Mouse (Mus musculus): Measurements from ENCODE around the gene B230217C12Rik. TPM values are rescaled to one million over a fixed set of nuclear protein-coding genes. Genes with fewer than 3 reads are reported as not detected.

Gene B230217C12Rik
- polyA plus RNA-seq, 1 experiment from 2014 or later = 12.3 TPM

GRCm38 (mm10) chr11:97811569-97812362 lies 28.8 kb upstream of the B230217C12Rik start:
- peak overlapping the region; percentile 90 for H3K27ac ChIP-seq
- no peaks in the 10 kb centered on the region for H3K27me3 ChIP-seq (ENCODE audit: insufficient read depth, poor library complexity, severe bottlenecking)
- no peaks in the 10 kb centered on the region for H3K9me3 ChIP-seq
- H3K4me3 ChIP-seq = peak overlapping the region; percentile 27
- WGBS = 29% methylated on average over 12 of the region's 13 CpGs
- peaks cover 55% of the 10 kb centered on the region for H3K36me3 ChIP-seq
- peaks cover 97% of the 10 kb centered on the region for H3K4me1 ChIP-seq (replicated peaks)
- DNase-seq (ENCODE audit: low spot score) = no peak

GRCm38 (mm10) chr11:97812491-97812921 lies 28.1 kb upstream of the B230217C12Rik start:
- Histone ChIP-seq H3K36me3 (peaks cover 47% of the 10 kb centered on the region), H3K9me3 (no peaks in the 10 kb centered on the region), H3K4me1 (replicated peaks) (peaks cover 99% of the 10 kb centered on the region), H3K4me3 (peak overlapping the region; percentile 27), H3K27me3 (ENCODE audit: insufficient read depth, poor library complexity, severe bottlenecking) (no peaks in the 10 kb centered on the region), H3K27ac (peak overlapping the region; percentile 90)
- DNase-seq (ENCODE audit: low spot score) = peak; percentile 68
- 23% methylated on average over 3 of the region's 3 CpGs for WGBS

GRCm38 (mm10) chr11:97813085-97813484 lies 27.5 kb upstream of the B230217C12Rik start:
- H3K27me3 ChIP-seq (ENCODE audit: insufficient read depth, poor library complexity, severe bottlenecking) = no peaks in the 10 kb centered on the region
- H3K4me1 ChIP-seq (replicated peaks) = peaks cover 99% of the 10 kb centered on the region
- H3K36me3 ChIP-seq = peaks cover 45% of the 10 kb centered on the region
- no peaks in the 10 kb centered on the region for H3K9me3 ChIP-seq
- peak overlapping the region; percentile 27 for H3K4me3 ChIP-seq
- WGBS = 60% methylated on average over 7 of the region's 7 CpGs
- peak overlapping the region; percentile 90 for H3K27ac ChIP-seq
- DNase-seq (ENCODE audit: low spot score) = no peak

GRCm38 (mm10) chr11:97813746-97814515 lies 26.6 kb upstream of the B230217C12Rik start:
- Histone ChIP-seq H3K4me3 (no peak overlapping the region), H3K4me1 (replicated peaks) (peaks cover 99% of the 10 kb centered on the region), H3K27me3 (ENCODE audit: insufficient read depth, poor library complexity, severe bottlenecking) (no peaks in the 10 kb centered on the region), H3K9me3 (no peaks in the 10 kb centered on the region), H3K36me3 (peaks cover 38% of the 10 kb centered on the region), H3K27ac (peak overlapping the region; percentile 90)
- 86% methylated on average over 17 of the region's 17 CpGs for WGBS
- no peak for DNase-seq (ENCODE audit: low spot score)

GRCm38 (mm10) chr11:97815736-97816135 lies 24.8 kb upstream of the B230217C12Rik start:
- Histone ChIP-seq H3K27ac (peak overlapping the region; percentile 60), H3K27me3 (ENCODE audit: insufficient read depth, poor library complexity, severe bottlenecking) (no peaks in the 10 kb centered on the region), H3K4me1 (replicated peaks) (peaks cover 95% of the 10 kb centered on the region), H3K36me3 (peaks cover 35% of the 10 kb centered on the region), H3K4me3 (no peak overlapping the region), H3K9me3 (no peaks in the 10 kb centered on the region)
- no peak for DNase-seq (ENCODE audit: low spot score)
- WGBS = 70% methylated on average over 11 of the region's 11 CpGs

- WGBS = 80% methylated on average over 5 of the region's 5 CpGs
- H3K36me3 ChIP-seq = peaks cover 38% of the 10 kb centered on the region
Measured at GRCm38 (mm10) chr11:97816176-97816575, 24.4 kb upstream of the B230217C12Rik start.

GRCm38 (mm10) chr11:97816916-97817315 lies 23.7 kb upstream of the B230217C12Rik start:
- no peaks in the 10 kb centered on the region for H3K9me3 ChIP-seq
- 50% methylated on average over 9 of the region's 9 CpGs for WGBS
- H3K4me3 ChIP-seq = no peak overlapping the region
- no peaks in the 10 kb centered on the region for H3K27me3 ChIP-seq (ENCODE audit: insufficient read depth, poor library complexity, severe bottlenecking)
- peaks cover 43% of the 10 kb centered on the region for H3K36me3 ChIP-seq
- no peak for DNase-seq (ENCODE audit: low spot score)
- peaks cover 92% of the 10 kb centered on the region for H3K4me1 ChIP-seq (replicated peaks)
- peak overlapping the region; percentile 91 for H3K27ac ChIP-seq

More at GRCm38 (mm10) chr11:97816176-97816575, 24.4 kb upstream of the B230217C12Rik start:
- Histone ChIP-seq H3K27ac (peak overlapping the region; percentile 57; the same call in 1 of the 2 replicates), H3K4me1 (replicated peaks) (peaks cover 95% of the 10 kb centered on the region), H3K9me3 (no peaks in the 10 kb centered on the region), H3K4me3 (no peak overlapping the region), H3K27me3 (ENCODE audit: insufficient read depth, poor library complexity, severe bottlenecking) (no peaks in the 10 kb centered on the region)
- no peak for DNase-seq (ENCODE audit: low spot score)

GRCm38 (mm10) chr11:97817379-97817778 lies 23.2 kb upstream of the B230217C12Rik start:
- WGBS = 29% methylated on average over 5 of the region's 5 CpGs
- H3K27me3 ChIP-seq (ENCODE audit: insufficient read depth, poor library complexity, severe bottlenecking) = no peaks in the 10 kb centered on the region
- H3K36me3 ChIP-seq = peaks cover 43% of the 10 kb centered on the region
- H3K9me3 ChIP-seq = no peaks in the 10 kb centered on the region
- peaks cover 88% of the 10 kb centered on the region for H3K4me1 ChIP-seq (replicated peaks)
- DNase-seq (ENCODE audit: low spot score) = no peak
- H3K4me3 ChIP-seq = no peak overlapping the region
- H3K27ac ChIP-seq = peak overlapping the region; percentile 91

- no peak for DNase-seq (ENCODE audit: low spot score)
- Histone ChIP-seq H3K36me3 (peaks cover 49% of the 10 kb centered on the region), H3K9me3 (no peaks in the 10 kb centered on the region), H3K27ac (peak overlapping the region; percentile 91), H3K27me3 (ENCODE audit: insufficient read depth, poor library complexity, severe bottlenecking) (no peaks in the 10 kb centered on the region), H3K4me3 (peak overlapping the region; percentile 5; the same call in 1 of the 2 replicates), H3K4me1 (replicated peaks) (peaks cover 87% of the 10 kb centered on the region)
- 30% methylated on average over 6 of the region's 6 CpGs for WGBS
Measured at GRCm38 (mm10) chr11:97818003-97818402, 22.6 kb upstream of the B230217C12Rik start.

- DNase-seq (ENCODE audit: low spot score) = peak; percentile 75
- Histone ChIP-seq H3K4me1 (replicated peaks) (peaks cover 85% of the 10 kb centered on the region), H3K4me3 (peak overlapping the region; percentile 5; the same call in 1 of the 2 replicates), H3K27me3 (ENCODE audit: insufficient read depth, poor library complexity, severe bottlenecking) (no peaks in the 10 kb centered on the region), H3K27ac (peak overlapping the region; percentile 91), H3K36me3 (peaks cover 52% of the 10 kb centered on the region), H3K9me3 (no peaks in the 10 kb centered on the region)
- WGBS = 11% methylated on average over 4 of the region's 4 CpGs
Measured at GRCm38 (mm10) chr11:97818571-97818970, 22.0 kb upstream of the B230217C12Rik start.

GRCm38 (mm10) chr11:97819102-97819501 lies 21.5 kb upstream of the B230217C12Rik start:
- peaks cover 52% of the 10 kb centered on the region for H3K36me3 ChIP-seq
- H3K9me3 ChIP-seq = no peaks in the 10 kb centered on the region
- H3K4me1 ChIP-seq (replicated peaks) = peaks cover 80% of the 10 kb centered on the region
- no peak overlapping the region for H3K4me3 ChIP-seq
- WGBS = 69% methylated on average over 4 of the region's 4 CpGs
- no peak for DNase-seq (ENCODE audit: low spot score)
- H3K27ac ChIP-seq = peak overlapping the region; percentile 91
- no peaks in the 10 kb centered on the region for H3K27me3 ChIP-seq (ENCODE audit: insufficient read depth, poor library complexity, severe bottlenecking)

- WGBS = 83% methylated on average over 5 of the region's 5 CpGs
- no peaks in the 10 kb centered on the region for H3K27me3 ChIP-seq (ENCODE audit: insufficient read depth, poor library complexity, severe bottlenecking)
- no peak overlapping the region for H3K4me3 ChIP-seq
- H3K36me3 ChIP-seq = peaks cover 53% of the 10 kb centered on the region
- H3K4me1 ChIP-seq (replicated peaks) = peaks cover 77% of the 10 kb centered on the region
- no peak for DNase-seq (ENCODE audit: low spot score)
- no peaks in the 10 kb centered on the region for H3K9me3 ChIP-seq
- 0 out of 2 replicates have a peak overlapping the region, but pooled peaks have one; percentile 1 for H3K27ac ChIP-seq
Measured at GRCm38 (mm10) chr11:97819923-97820322, 20.7 kb upstream of the B230217C12Rik start.

GRCm38 (mm10) chr11:97820840-97821239 lies 19.7 kb upstream of the B230217C12Rik start:
- Histone ChIP-seq H3K4me3 (no peak overlapping the region), H3K4me1 (replicated peaks) (peaks cover 76% of the 10 kb centered on the region), H3K36me3 (peaks cover 53% of the 10 kb centered on the region), H3K27me3 (ENCODE audit: insufficient read depth, poor library complexity, severe bottlenecking) (no peaks in the 10 kb centered on the region), H3K9me3 (no peaks in the 10 kb centered on the region), H3K27ac (no peak overlapping the region)
- no peak for DNase-seq (ENCODE audit: low spot score)
- 82% methylated on average over 4 of the region's 4 CpGs for WGBS

Measured in hindbrain, embryonic 10.5 days (tissue).